Mouse (Mus musculus) stomach, postnatal 0 days (tissue): Measurements from ENCODE around the gene Ano8.

Experiments used
- CTCF ChIP-seq: IDR thresholded peaks from 2 replicates; pipeline ENCODE4 v1.5.1; 2016; ENCODE audit warnings: antibody characterized with exemption, low read depth, mild to moderate bottlenecking, moderate library complexity
- EP300 ChIP-seq: optimal IDR thresholded peaks from 2 replicates; pipeline ENCODE3; 2016; ENCODE audit warnings: antibody characterized with exemption

- TF ChIP-seq CTCF (no peak), EP300 (no peak)
These were observed 39.7 kb upstream of the Ano8 start, which contains the start of gene Ccdc194 for GRCm38 (mm10) chr8:71525226-71526050.
